Mouse (Mus musculus) C2C12 (cell line): Measurements from ENCODE around the gene Gm28539. TPM values are rescaled to one million over a fixed set of nuclear protein-coding genes. Genes with fewer than 3 reads are reported as not detected.

Experiments used
- H3K27me3 ChIP-seq: one replicate; pipeline ENCODE4 v1.6.1; 2011; ENCODE audit not compliant: control insufficient read depth, insufficient read depth, insufficient read length
- H3K36me3 ChIP-seq: one replicate; pipeline ENCODE4 v1.6.1; 2011; ENCODE audit not compliant: control insufficient read depth, insufficient read depth
- H3K4me3 ChIP-seq: one replicate; pipeline ENCODE4 v1.5.1; 2011; ENCODE audit warnings: mild to moderate bottlenecking, control low read depth; ENCODE audit not compliant: poor library complexity, insufficient read depth, severe bottlenecking
- H3K79me2 ChIP-seq: one replicate; pipeline ENCODE4 v1.6.1; 2011; ENCODE audit not compliant: control insufficient read depth, insufficient read depth
- H3K79me3 ChIP-seq: one replicate; pipeline ENCODE4 v1.6.1; 2011; ENCODE audit warnings: low read depth, control low read depth
- H3ac ChIP-seq: one replicate; pipeline ENCODE3; 2011; ENCODE audit warnings: low read depth; ENCODE audit not compliant: control insufficient read depth, insufficient read length
- CEBPB ChIP-seq: IDR thresholded peaks from one replicate; pipeline ENCODE4 v1.6.1; 2011; ENCODE audit warnings: low read depth, mild to moderate bottlenecking, control low read depth, moderate library complexity
- CTCF ChIP-seq: IDR thresholded peaks from one replicate; pipeline ENCODE4 v1.5.1; 2011; ENCODE audit not compliant: control insufficient read depth, insufficient read depth, insufficient read length
- FOSL1 ChIP-seq: IDR thresholded peaks from one replicate; pipeline ENCODE4 v1.8.0; 2011; ENCODE audit warnings: mild to moderate bottlenecking, low read length; ENCODE audit not compliant: poor library complexity, insufficient read depth, severe bottlenecking
- MAX ChIP-seq: IDR thresholded peaks from one replicate; pipeline ENCODE4 v1.6.1; 2011; ENCODE audit warnings: mild to moderate bottlenecking, control low read depth
- MYOD1 ChIP-seq: IDR thresholded peaks from one replicate; pipeline ENCODE4 v1.6.1; 2011; ENCODE audit warnings: low read depth; ENCODE audit not compliant: control insufficient read depth, insufficient read length
- MYOG ChIP-seq: IDR thresholded peaks from one replicate; pipeline ENCODE4 v1.6.1; 2011; ENCODE audit not compliant: control insufficient read depth, insufficient read length; ENCODE audit errors: extremely low read depth
- USF1 ChIP-seq: IDR thresholded peaks from one replicate; pipeline ENCODE4 v1.6.1; 2011; ENCODE audit warnings: low read depth, mild to moderate bottlenecking, control low read depth, moderate library complexity
- polyA plus RNA-seq: library from polyadenylated mRNA; unstranded; fragments of >200 nt; fragmentation: generic; extraction: Trizol; gene quantifications from one replicate; pipeline ENCODE4 v1.2.1, GENCODE M21; 2012; ENCODE audit warnings: missing spikeins

Gm28539 gene
- polyA plus RNA-seq, 1 experiment, result not detected

- Histone ChIP-seq H3ac (no peak overlapping the region), H3K36me3 (peaks cover 7% of the 10 kb centered on the region), H3K4me3 (no peak overlapping the region), H3K79me2 (peaks cover 100% of the 10 kb centered on the region), H3K27me3 (no peaks in the 10 kb centered on the region), H3K79me3 (peaks cover 98% of the 10 kb centered on the region)
- TF ChIP-seq CTCF (no peak), CEBPB (no peak), MYOD1 (no peak), MYOG (no peak), FOSL1 (no peak), MAX (no peak), USF1 (no peak)
Measured at GRCm38 (mm10) chr16:18884044-18884443, 47.7 kb downstream of the Gm28539 start.

DNA sequence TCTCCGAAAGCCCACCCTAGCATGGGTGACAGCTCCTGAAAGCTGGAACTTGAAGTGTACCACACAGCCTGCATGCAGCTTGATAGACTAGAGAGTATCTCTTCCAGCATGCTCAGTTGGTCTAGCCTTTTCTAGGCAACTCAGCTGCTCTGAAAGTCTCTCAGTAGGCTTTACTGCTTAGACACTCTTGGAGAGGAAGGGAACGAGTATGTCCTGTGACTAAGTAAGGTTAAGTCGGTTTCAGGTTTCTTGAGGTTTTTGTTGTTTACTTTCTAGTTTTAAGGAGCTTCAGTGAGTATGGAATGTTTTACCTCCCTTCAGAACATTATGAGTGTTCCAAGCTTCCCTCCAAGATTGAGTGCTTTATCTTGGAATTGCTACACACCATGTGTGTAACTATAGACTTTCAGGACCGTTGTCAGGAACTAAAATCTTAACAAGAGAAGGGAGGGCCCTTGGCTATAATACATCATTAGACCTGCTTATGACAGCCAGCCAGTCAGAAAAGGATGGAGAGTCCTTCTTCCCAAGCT is 57.5 kb downstream of the Gm28539 start:
- TF ChIP-seq MYOG (no peak), MYOD1 (no peak), FOSL1 (no peak), CEBPB (no peak), USF1 (no peak)

GRCm38 (mm10) chr16:18895249-18895648 is 58.9 kb downstream of the Gm28539 start:
- TF ChIP-seq FOSL1 (no peak), MAX (no peak), USF1 (no peak)
- Histone ChIP-seq H3K36me3 (peaks cover 47% of the 10 kb centered on the region), H3K4me3 (no peak overlapping the region), H3ac (no peak overlapping the region), H3K27me3 (no peaks in the 10 kb centered on the region), H3K79me2 (peaks cover 60% of the 10 kb centered on the region), H3K79me3 (peaks cover 39% of the 10 kb centered on the region)

More for the DNA sequence above, 57.5 kb downstream of the Gm28539 start:
- H3K36me3 ChIP-seq, result peaks cover 38% of the 10 kb centered on the region
- no peak overlapping the region for H3ac ChIP-seq
- H3K79me3 ChIP-seq, result peaks cover 53% of the 10 kb centered on the region
- peaks cover 73% of the 10 kb centered on the region for H3K79me2 ChIP-seq
- H3K4me3 ChIP-seq, result no peak overlapping the region
- H3K27me3 ChIP-seq, result no peaks in the 10 kb centered on the region

GRCm38 (mm10) chr16:18896429-18896828 is 60.0 kb downstream of the Gm28539 start:
- H3K79me2 ChIP-seq, result peaks cover 48% of the 10 kb centered on the region
- H3ac ChIP-seq, result no peak overlapping the region
- H3K4me3 ChIP-seq, result no peak overlapping the region
- peaks cover 27% of the 10 kb centered on the region for H3K79me3 ChIP-seq
- H3K36me3 ChIP-seq, result peaks cover 59% of the 10 kb centered on the region
- H3K27me3 ChIP-seq, result no peaks in the 10 kb centered on the region
- no peak for TF ChIP-seq USF1

GRCm38 (mm10) chr16:18905648-18906047 is 69.3 kb downstream of the Gm28539 start:
- H3K27me3 ChIP-seq, result no peaks in the 10 kb centered on the region
- H3K79me2 ChIP-seq, result no peaks in the 10 kb centered on the region
- peaks cover 41% of the 10 kb centered on the region for H3K36me3 ChIP-seq
- no peak overlapping the region for H3K4me3 ChIP-seq
- TF ChIP-seq MYOD1 (no peak), FOSL1 (no peak), CTCF (no peak), USF1 (no peak), MAX (no peak), CEBPB (no peak), MYOG (no peak)
- no peaks in the 10 kb centered on the region for H3K79me3 ChIP-seq
- no peak overlapping the region for H3ac ChIP-seq

GRCm38 (mm10) chr16:18916064-18916463 is 79.7 kb downstream of the Gm28539 start:
- no peak overlapping the region for H3K4me3 ChIP-seq
- peaks cover 75% of the 10 kb centered on the region for H3K36me3 ChIP-seq
- no peaks in the 10 kb centered on the region for H3K79me2 ChIP-seq
- H3K27me3 ChIP-seq, result no peaks in the 10 kb centered on the region
- H3ac ChIP-seq, result no peak overlapping the region
- TF ChIP-seq MAX (no peak), MYOG (no peak), MYOD1 (no peak), FOSL1 (no peak), CEBPB (no peak), USF1 (no peak)
- no peaks in the 10 kb centered on the region for H3K79me3 ChIP-seq

- no peaks in the 10 kb centered on the region for H3K79me2 ChIP-seq
- peaks cover 96% of the 10 kb centered on the region for H3K36me3 ChIP-seq
- no peaks in the 10 kb centered on the region for H3K79me3 ChIP-seq
- no peak overlapping the region for H3K4me3 ChIP-seq
- no peak overlapping the region for H3ac ChIP-seq
- no peaks in the 10 kb centered on the region for H3K27me3 ChIP-seq
- no peak for TF ChIP-seq MYOG
- TF ChIP-seq MYOD1, result no peak
- TF ChIP-seq CTCF, result no peak
- TF ChIP-seq CEBPB, result no peak
- no peak for TF ChIP-seq MAX
- TF ChIP-seq USF1, result no peak
- TF ChIP-seq FOSL1, result no peak
Measured at GRCm38 (mm10) chr16:18921771-18922170, 85.4 kb downstream of the Gm28539 start.
